Mouse (Mus musculus) stomach, postnatal 0 days (tissue): ENCODE data around the gene Cdipt.

Experiments used
- CTCF ChIP-seq: IDR thresholded peaks from 2 replicates; pipeline ENCODE4 v1.5.1; 2016; ENCODE audit warnings: antibody characterized with exemption, low read depth, mild to moderate bottlenecking, moderate library complexity
- EP300 ChIP-seq: optimal IDR thresholded peaks from 2 replicates; pipeline ENCODE3; 2016; ENCODE audit warnings: antibody characterized with exemption

DNA sequence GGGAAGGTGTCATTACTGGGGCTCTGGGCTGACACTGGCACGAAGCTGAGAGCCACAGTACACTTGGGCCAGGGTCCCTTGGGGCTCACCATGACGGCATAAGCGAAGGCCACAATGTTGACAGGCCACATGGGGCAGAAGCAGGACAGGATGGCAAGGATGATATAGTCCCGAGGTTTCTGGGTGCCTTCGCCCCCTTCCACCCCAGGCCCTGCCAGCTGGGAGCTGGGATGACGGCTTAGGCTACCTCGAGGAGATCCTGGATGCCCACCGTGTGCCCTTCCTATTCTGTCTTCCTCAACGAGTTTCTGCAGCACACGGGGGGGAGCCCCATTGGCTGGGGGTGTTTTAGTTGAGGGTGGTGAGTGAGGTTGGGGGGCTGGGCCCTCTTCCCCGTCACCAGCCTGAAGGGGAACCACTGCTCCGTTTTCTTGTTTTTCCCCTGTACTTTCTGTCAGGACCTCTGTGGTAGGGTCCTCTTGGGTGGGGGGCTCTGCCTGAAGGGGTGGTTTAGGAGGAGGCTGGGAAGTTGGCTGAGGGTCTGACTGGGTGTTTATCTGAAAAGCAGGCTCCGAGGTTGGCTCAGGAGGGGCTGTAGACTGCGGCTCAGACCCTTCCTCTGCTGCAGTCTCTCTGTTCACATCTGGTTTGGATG lies 43.7 kb downstream of the Cdipt start:
- TF ChIP-seq CTCF (no peak), EP300 (no peak)
